Mouse (Mus musculus) MN1 (cell line): ENCODE measurements around the gene Mt4.
A peak's percentile ranks its signal among the peaks of the same experiment; 100 is the strongest.

Experiments
- DNase-seq: peaks from one replicate; pipeline ENCODE4 v3.0.0-alpha.2; 2016; ENCODE audit warnings: low spot score

The Mt4 gene

DNA sequence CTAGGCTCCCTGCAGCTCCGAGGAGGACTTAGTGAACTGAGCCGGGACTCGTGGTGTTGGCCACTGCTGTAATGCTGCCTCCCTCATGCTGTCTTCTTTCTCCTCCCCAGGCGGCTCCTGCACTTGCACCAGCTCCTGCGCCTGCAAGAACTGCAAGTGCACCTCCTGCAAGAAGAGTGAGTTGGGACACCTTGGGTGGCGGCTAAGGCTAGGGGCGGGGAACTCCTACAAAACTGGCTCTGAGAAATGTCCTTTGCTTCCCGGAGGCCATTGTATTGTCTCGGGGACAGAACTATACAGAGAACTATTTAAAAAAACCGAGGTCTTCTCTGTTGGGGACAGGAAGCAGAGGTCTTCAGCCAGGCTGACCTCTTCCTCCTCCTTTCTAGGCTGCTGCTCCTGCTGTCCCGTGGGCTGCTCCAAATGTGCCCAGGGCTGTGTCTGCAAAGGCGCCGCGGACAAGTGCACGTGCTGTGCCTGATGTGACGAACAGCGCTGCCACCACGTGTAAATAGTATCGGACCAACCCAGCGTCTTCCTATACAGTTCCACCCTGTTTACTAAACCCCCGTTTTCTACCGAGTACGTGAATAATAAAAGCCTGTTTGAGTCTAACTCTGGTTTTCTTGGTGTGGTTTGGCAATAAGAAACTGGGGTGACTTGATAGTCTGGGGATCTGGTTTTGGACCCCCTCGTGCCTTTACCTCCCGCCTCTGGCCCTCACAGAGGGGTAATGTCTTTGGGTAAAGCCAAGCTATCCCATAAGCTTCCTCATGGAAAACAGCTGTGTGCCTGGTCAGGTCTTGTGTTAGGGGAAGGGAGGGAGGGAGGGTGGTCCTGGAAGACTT is 42.9 kb downstream of the Mt4 start:
- no peak for DNase-seq

DNA sequence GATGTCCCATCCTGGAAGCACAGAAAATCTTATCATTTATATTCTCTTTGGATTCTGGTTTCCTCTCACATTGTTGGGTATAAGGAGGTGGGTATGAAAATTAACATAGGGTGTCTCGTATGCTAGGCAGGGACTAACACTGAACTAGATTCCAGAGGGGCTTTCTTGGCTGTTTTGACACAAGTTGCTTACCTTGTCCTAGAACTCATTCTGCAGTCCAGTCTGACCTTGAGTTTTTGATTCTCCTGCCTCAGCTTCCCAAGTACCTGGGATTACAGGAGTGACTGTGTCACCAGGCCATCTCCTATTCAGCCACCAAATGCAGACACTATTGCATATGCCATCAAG is 43.5 kb downstream of the Mt4 start:
- DNase-seq, result no peak

DNA sequence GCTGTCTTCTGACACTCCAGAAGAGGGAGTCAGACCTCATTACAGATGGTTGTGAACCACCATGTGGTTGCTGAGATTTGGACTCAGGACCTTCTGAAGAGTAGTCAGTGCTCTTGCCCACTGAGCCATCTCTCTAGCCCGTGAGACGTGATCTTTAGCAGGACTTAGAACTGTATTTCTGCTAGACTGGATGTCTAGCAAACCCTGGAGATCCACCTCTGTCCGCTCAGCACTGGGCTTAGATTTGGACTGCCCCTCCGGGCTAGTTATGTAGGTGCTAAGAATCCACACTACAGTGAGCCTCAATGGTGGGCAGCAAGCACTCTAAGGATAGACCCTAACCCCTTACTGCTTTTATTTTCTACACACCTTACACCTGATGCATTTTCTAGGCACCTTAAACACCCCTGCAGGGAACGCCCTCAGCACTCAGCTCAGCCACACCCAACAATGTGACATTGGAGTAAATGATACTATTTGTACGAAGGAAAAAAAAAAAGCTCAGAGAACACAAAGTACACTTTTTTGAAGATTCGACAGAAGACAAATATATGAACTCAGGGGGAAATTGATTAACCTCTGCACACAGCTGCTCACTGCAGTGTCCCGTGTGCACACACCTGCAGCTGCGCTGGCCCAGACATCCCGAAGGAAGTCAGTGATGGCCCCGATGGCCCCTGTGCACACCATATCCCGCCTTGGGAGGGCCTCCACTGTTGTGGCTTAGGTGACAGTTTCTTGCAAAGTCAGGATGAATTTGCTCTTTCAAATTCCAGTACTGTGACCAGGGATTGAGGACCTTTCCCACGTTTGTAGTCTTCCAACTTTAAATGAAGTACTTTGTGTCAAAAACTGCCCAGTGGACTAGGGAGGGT is 45.3 kb downstream of the Mt4 start:
- no peak for DNase-seq

DNA sequence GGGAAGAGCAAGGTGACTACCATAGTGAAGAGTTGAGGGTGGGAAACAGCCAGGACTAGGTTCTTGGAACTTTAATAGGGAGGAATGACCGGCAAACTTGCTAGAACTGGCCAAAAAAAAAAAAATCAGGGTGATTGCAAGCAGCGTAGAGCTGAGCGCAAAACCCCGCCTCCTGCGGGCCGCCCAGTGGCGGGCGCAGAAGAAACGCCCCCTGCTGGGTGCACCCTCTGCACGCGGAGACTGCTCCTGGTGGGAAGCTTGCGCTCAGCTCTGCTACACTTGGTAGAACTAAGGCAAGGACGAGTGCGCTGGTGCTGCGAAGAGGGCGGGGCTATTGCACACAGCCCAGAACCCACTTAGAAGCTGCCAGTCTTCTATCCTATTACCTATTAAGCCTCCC is 46.1 kb downstream of the Mt4 start:
- DNase-seq, result peak; percentile 89

DNA sequence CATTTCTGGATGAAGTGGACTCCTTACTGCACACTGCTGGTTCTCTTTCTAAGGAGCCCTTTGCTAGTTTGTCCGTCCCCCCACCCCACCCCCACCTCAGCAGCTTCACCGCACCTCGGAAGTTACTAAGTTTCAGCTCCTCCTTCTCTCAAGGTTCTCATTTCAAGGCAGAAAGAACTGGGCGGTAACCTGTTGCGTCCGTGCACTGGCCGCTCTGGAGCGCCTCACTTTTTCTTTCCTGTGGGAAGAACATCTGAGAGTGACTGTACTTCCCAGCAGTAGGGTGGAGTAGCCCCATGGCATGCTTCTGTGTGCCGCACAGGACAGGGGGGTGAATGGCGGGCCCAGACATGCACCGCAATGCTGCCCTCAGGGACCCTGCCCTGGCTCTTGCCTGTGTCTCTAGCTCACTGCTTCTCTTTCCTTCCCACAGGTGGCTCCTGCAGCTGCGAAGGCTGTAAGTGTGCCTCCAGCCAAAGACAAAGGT is 47.4 kb downstream of the Mt4 start:
- no peak for DNase-seq

DNA sequence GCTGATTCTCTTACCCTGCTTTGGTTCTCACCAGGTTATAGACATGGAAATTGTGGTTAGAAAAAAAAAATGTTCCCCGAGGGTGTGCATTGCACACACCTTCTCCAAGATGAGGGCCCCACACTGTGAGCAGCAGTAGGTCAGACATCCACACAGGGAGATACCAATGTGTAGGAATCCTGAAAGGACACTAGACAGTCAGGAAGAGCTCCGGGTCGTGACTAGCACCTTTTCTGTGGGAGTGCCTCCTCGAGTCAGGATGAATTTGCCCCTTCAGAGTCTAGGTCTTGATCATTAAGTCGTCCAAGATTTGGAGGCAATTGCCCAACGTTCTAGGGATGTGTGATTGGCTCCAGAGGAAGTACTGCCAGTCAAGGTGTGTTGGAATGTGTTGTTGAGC is 48.8 kb downstream of the Mt4 start:
- no peak for DNase-seq

DNA sequence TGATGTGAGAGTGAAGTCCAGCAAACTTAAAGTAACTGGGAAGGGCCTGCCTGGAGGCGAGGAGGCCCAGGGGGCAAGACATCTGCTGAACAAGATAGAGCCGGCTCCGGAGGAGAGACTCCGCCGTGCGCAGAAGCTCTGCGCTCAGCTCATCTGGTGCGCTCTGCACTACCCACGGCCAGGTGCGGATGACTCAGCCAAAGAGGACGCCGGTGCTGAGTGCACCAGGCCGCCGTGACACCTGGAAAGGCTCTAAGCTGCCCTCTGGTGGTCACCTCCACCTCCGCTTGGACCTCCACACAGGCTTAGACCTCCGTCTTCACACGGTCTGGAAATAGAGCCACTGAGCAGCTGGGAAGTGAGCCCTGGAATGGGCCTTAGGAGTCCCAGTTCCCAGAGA is 49.5 kb downstream of the Mt4 start:
- peak; percentile 86 for DNase-seq

DNA sequence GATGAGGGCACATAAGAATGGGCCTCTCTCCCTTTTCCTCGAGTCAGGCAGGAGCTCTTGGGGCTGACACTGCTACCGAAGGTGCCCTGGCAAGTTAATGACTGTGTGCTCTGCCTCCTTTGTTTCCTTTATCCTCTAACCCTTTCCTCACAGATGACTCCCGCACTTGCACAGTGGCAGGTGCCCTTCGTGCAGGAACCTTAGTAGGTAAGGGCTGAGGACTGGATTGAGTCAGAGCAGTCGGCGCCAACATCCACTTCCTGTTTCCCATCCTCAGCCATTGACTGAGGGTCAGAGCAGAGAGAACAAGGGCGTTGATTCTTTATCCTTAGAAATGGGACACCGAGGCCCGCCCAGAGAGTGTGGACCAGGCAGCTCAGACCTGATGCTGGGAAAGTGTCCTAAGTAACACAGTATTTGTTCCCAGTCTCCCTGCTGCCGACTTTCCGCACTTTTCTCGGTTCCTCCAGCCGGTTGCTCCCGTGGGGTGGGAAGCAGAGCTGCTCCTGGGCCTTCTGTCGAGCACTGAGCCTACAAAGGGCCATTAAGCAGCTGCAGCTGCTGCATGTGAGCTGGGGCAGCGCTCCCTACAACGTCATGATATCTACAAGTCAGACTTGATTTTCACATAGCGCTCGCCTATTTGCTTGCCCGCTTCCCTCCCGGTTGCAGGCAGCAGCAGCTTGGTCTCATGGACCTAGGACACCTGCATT is 50.4 kb downstream of the Mt4 start:
- DNase-seq, result peak; percentile 68
